Mouse (Mus musculus) G1E-ER4 (cell line): ENCODE data around the gene Gm45716. TPM values are rescaled to one million over a fixed set of nuclear protein-coding genes. Genes with fewer than 3 reads are reported as not detected.

Source experiments
- GATA1 ChIP-seq: IDR thresholded peaks from one replicate; pipeline ENCODE4 v1.8.0; 2012; ENCODE audit warnings: low read length, inconsistent platforms
- polyA plus RNA-seq: library from polyadenylated mRNA; stranded (reverse); fragments of >175 nt; gene quantifications from 2 replicates; pipeline ENCODE4 v1.2.3, GENCODE M21; 2012

The Gm45716 gene
- polyA plus RNA-seq, 1 experiment = 1.3 TPM

- no peak for TF ChIP-seq GATA1
These were observed 8.5 kb downstream of the Gm45716 start for GRCm38 (mm10) chr11:90195756-90196520.

- TF ChIP-seq GATA1 = no peak
These were observed 9.2 kb downstream of the Gm45716 start for GRCm38 (mm10) chr11:90196521-90197215.

DNA sequence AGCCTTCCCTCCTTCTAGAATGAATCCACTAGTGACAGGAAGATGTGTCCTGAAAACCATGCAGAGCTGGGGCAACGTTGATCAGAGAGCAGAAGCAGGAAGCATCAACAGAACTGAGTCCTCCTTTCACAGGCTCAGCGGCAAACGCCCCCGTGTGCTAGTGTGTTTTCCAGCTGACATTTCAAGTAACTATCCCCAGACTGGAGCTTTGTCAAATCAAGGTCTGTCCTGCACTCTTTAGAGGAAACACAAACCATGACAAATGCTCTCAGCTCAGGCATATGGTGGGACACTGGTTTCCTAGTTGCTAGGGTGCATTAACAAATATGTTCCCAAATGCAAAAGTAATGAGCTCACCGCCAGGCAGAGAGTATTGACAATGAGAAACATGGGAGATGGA is 10.6 kb downstream of the Gm45716 start:
- no peak for TF ChIP-seq GATA1

GRCm38 (mm10) chr11:90200826-90201225 is 13.3 kb downstream of the Gm45716 start:
- TF ChIP-seq GATA1 = no peak

DNA sequence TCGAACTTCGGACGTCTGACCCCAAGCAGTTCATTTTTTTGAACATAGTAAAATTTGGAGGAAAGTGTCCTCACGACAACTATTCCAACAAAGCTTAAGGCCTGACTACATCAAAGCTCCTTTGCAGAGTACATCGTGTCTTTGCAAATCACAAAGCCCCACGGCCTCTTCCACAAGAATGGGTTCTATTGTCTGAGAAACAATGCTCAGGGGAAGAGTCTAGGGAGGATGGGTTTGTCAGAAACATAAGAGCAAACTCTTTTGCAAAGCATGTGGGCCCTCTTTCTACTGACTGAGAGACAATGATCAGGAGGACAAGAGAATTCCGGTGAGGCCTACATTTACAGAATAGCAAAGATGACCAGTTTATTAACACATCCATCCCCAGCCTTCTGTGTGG is 26.8 kb downstream of the Gm45716 start:
- no peak for TF ChIP-seq GATA1

- no peak for TF ChIP-seq GATA1
These were observed 32.7 kb downstream of the Gm45716 start for GRCm38 (mm10) chr11:90220022-90220645.

GRCm38 (mm10) chr11:90220750-90221149 is 33.3 kb downstream of the Gm45716 start:
- TF ChIP-seq GATA1 = no peak

- no peak for TF ChIP-seq GATA1
These were observed 37.5 kb downstream of the Gm45716 start for GRCm38 (mm10) chr11:90224914-90225470.

GRCm38 (mm10) chr11:90227000-90227922 is 39.8 kb downstream of the Gm45716 start:
- TF ChIP-seq GATA1 = no peak

DNA sequence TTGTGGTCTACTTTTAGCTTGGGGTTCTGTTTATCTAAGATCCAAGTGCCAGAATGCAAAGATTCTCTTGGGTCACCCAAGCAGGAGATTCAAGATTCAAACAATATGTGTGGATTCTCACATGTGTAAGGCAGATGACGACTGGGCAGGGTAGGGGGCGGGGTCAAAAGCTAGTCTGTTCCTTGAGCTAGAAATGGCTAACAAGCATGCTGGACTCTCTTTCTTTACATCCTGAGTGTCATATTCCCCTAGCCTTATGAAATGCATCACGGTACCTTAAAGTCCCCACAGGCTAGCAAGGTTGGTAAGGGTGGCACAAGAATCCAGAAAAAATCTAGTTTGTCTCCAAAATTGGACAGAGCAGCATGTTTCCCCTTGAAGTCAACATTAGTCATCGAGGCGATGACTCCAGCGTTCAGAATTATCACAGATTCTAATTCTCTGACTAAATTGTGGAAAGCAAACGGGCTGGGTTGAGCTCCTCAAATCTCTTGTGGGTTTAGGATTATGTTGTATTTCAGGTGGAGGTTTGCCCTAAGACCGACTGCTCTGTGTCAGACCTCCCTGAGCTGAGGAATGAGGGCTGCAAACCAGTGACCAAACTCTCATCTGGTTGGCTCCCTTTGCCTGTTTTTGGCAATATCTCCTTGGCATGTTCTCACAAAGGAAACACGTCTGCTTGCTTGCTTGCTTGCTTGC is 40.9 kb downstream of the Gm45716 start:
- no peak for TF ChIP-seq GATA1

GRCm38 (mm10) chr11:90229800-90230199 is 42.3 kb downstream of the Gm45716 start:
- no peak for TF ChIP-seq GATA1

- no peak for TF ChIP-seq GATA1
These were observed 43.2 kb downstream of the Gm45716 start for GRCm38 (mm10) chr11:90230671-90231070.

- no peak for TF ChIP-seq GATA1
These were observed 44.1 kb downstream of the Gm45716 start for GRCm38 (mm10) chr11:90231631-90232030.

DNA sequence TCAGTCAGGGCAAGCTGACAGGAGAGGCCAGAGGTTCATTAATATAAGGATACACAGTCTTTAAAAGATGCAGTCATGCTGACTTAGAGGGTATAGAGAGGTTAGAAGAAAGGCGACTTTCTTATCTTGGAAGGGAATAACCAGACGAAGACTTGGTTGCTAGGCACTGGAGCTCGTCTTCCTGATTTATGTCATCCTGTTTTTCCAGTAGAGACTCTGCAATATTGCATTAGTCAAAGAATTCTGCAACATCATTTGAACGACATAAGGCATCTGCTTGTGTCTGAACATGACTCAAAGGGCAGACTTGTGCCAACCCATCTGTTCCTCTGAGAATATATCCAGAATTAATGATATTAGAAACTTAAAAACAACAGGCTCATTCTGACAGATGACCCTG is 45.2 kb downstream of the Gm45716 start:
- TF ChIP-seq GATA1 = no peak
